Mouse (Mus musculus) heart, embryonic 12.5 days (tissue): Measurements from ENCODE around the gene Mon2. TPM values are rescaled to one million over a fixed set of nuclear protein-coding genes. Genes with fewer than 3 reads are reported as not detected.

Experiments
- ATAC-seq: fragments of 200-750 bp; cut with Nextera tagmentation; 2 replicates; pipeline ENCODE4 v1.8.0; 2017; ENCODE audit warnings: moderate TSS enrichment, moderate library complexity; ENCODE audit not compliant: insufficient number of reproducible peaks, low FRiP score
- H3K27ac ChIP-seq: fragments of 300-500 bp; sonication (generic); 2 replicates; pipeline ENCODE4 v1.5.1; 2016; ENCODE audit warnings: mild to moderate bottlenecking, moderate library complexity; ENCODE audit not compliant: poor library complexity, severe bottlenecking
- H3K27me3 ChIP-seq: fragments of 300-500 bp; sonication (generic); replicated peaks from 2 replicates; pipeline ENCODE4 v1.6.1; 2016; ENCODE audit warnings: mild to moderate bottlenecking, moderate library complexity
- H3K36me3 ChIP-seq: fragments of 300-500 bp; sonication (generic); 2 replicates; pipeline ENCODE4 v1.6.1; 2016; ENCODE audit warnings: mild to moderate bottlenecking, moderate library complexity
- H3K4me1 ChIP-seq: fragments of 300-500 bp; sonication (generic); replicated peaks from 2 replicates; pipeline ENCODE4 v1.6.1; 2016; ENCODE audit warnings: mild to moderate bottlenecking
- H3K4me2 ChIP-seq: fragments of 300-500 bp; sonication (generic); 2 replicates; pipeline ENCODE4 v1.6.1; 2016; ENCODE audit warnings: mild to moderate bottlenecking, moderate library complexity
- H3K4me3 ChIP-seq: fragments of 300-500 bp; sonication (generic); 2 replicates; pipeline ENCODE4 v1.5.1; 2016; ENCODE audit warnings: mild to moderate bottlenecking
- H3K9ac ChIP-seq: fragments of 300-500 bp; sonication (generic); 2 replicates; pipeline ENCODE4 v1.6.1; 2016; ENCODE audit warnings: mild to moderate bottlenecking, moderate library complexity
- H3K9me3 ChIP-seq: fragments of 300-500 bp; sonication (generic); replicated peaks from 2 replicates; pipeline ENCODE4 v1.6.1; 2016; ENCODE audit warnings: mild to moderate bottlenecking, moderate library complexity
- WGBS: fragments of 180-500 bp; shearing (Covaris S2); methylation state at CpG from one replicate; pipeline ENCODE4 v1.1.7; 2016; 5-methylcytosine and 5-hydroxymethylcytosine counted together
- polyA plus RNA-seq: library from polyadenylated mRNA; unstranded; fragments of >200 nt; fragmentation: Nextera tagmentation; extraction: Ambion mirVana; gene quantifications from 2 replicates; pipeline ENCODE4 v1.2.1, GENCODE M21; 2016

Mon2 gene
- polyA plus RNA-seq, 1 experiment from 2014 or later = 35.9 TPM

DNA sequence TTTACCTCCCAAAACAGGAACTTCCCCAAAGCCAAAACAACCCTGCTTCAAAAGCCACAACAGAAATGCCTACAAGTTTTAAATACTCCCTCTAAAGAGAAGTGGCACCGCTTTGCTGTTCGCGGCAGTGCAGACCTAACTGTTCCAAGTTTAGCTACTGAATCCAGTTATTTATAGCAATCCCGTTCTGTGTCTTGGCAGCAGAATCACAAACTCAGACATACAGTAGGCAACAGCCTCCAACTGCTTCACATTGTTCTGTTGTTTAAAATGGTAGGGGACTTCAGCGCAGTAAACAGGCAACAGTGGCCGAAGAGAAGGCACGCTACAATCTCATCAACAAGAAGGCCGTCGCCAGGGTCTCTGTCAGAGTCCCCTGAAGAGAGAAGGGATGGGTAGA, 85.3 kb downstream of the Mon2 start:
- Histone ChIP-seq H3K36me3 (peaks cover 30% of the 10 kb centered on the region), H3K27me3 (no peaks in the 10 kb centered on the region), H3K9me3 (0 out of 2 replicates have a peak, but pooled peaks cover 2% of the 10 kb centered on the region), H3K4me1 (peaks cover 43% of the 10 kb centered on the region), H3K4me2 (peak overlapping the region; percentile 54), H3K9ac (peak overlapping the region; percentile 37; the same call in 1 of the 2 replicates), H3K27ac (peak overlapping the region; percentile 97), H3K4me3 (no peak overlapping the region)
- 55% methylated on average over 9 of the region's 9 CpGs for WGBS
- ATAC-seq = no peak

DNA sequence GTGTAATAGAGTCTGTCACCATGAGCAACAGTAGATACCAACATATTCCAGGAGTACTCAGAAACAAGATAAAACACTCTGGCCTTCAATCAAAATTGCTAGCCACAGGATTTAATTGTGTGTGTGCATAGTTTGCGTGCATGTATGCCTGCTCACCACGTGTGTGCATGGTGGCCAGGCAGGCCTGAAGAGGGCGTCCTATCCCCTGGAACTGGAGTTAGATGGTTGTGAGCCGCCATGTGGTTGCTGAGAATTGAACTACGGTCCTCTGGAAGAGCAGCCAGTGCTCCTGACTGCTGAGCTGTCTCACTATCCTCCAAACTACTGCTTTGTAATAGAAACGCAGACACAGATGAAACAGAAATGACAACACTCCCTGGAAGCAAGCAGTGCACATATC, 85.7 kb downstream of the Mon2 start:
- peak overlapping the region; percentile 27 for H3K9ac ChIP-seq
- H3K36me3 ChIP-seq = peaks cover 26% of the 10 kb centered on the region
- no peaks in the 10 kb centered on the region for H3K27me3 ChIP-seq
- no peak for ATAC-seq
- peaks cover 43% of the 10 kb centered on the region for H3K4me1 ChIP-seq
- H3K4me3 ChIP-seq = peak overlapping the region; percentile 13; the same call in 1 of the 2 replicates
- WGBS = 77% methylated on average over 6 of the region's 6 CpGs
- H3K4me2 ChIP-seq = peak overlapping the region; percentile 54
- peak overlapping the region; percentile 97 for H3K27ac ChIP-seq
- no peaks in the 10 kb centered on the region for H3K9me3 ChIP-seq

DNA sequence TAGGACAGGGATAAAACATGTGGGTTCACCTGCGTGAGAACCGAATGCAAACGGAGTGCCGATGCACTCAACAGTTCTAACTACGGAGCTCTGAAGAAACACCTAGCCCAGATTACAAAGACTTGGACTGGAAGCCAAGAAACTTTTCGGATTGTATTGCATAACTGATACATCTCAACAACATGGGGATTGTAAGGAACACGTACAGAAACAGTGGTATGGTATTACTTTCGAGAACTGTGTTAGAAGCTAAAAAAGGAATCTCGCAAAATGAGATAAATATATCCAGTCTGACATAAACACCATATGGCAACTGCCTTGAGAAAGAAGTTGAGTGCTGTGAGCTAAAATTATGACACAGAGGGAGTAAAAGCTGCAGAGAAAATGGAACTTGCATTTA, 86.4 kb downstream of the Mon2 start:
- WGBS = 89% methylated on average over 9 of the region's 9 CpGs
- Histone ChIP-seq H3K4me1 (peaks cover 43% of the 10 kb centered on the region), H3K9me3 (no peaks in the 10 kb centered on the region), H3K36me3 (peaks cover 21% of the 10 kb centered on the region), H3K9ac (no peak overlapping the region), H3K4me2 (no peak overlapping the region), H3K27me3 (no peaks in the 10 kb centered on the region), H3K27ac (peak overlapping the region; percentile 51; the same call in 1 of the 2 replicates), H3K4me3 (no peak overlapping the region)
- ATAC-seq = no peak

DNA sequence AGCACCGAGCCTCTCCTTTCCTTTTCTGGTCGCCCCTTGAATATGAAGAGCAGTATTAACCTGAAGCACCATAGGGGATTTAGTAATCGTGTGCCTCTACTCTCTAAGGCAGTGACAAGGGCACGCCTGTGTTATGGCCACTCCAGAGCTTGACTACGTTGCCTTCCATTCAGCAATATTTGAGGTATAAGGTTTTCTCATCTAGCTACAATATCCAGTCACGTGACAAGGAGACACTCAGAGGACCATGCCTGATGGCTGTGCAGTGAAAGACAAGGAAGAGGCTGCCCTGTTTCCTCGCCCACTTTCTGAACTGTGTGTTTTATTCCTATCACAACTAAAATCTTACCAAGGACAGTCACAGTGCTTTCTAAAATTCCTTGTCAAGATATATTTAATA, 87.9 kb downstream of the Mon2 start:
- Histone ChIP-seq H3K27ac (peak overlapping the region; percentile 52), H3K9ac (no peak overlapping the region), H3K4me2 (peak overlapping the region; percentile 58), H3K9me3 (no peaks in the 10 kb centered on the region), H3K4me1 (peaks cover 50% of the 10 kb centered on the region), H3K36me3 (peaks cover 10% of the 10 kb centered on the region), H3K27me3 (no peaks in the 10 kb centered on the region), H3K4me3 (no peak overlapping the region)
- no peak for ATAC-seq
- 73% methylated on average over 7 of the region's 7 CpGs for WGBS

DNA sequence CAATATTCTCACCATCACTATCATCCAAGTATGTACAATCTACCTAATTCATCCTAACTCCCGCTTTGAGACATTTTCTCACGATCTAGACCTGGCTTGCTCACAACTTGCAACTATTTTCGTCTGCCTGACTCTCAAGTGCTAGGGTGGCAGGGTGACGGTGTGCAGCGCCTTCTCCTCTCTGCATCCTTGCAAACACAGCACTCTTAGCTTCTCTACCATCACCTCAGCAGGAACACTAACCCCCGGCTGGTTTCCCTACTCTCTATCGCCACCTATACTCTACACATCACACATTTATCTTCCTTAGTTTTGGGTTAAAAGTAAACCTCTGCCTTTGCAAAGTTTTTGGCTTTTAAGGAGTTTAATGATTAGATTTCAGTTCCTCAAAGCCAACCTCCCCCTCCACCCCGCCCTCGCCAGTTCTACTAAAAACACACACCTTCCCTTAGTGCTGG, 88.6 kb downstream of the Mon2 start:
- Histone ChIP-seq H3K4me3 (no peak overlapping the region), H3K36me3 (peaks cover 7% of the 10 kb centered on the region), H3K9me3 (no peaks in the 10 kb centered on the region), H3K27ac (peak overlapping the region; percentile 52), H3K4me2 (peak overlapping the region; percentile 58), H3K9ac (0 out of 2 replicates have a peak overlapping the region, but pooled peaks have one; percentile 38), H3K4me1 (peaks cover 56% of the 10 kb centered on the region), H3K27me3 (no peaks in the 10 kb centered on the region)
- WGBS = 6% methylated on average over 9 of the region's 9 CpGs
- no peak for ATAC-seq

DNA sequence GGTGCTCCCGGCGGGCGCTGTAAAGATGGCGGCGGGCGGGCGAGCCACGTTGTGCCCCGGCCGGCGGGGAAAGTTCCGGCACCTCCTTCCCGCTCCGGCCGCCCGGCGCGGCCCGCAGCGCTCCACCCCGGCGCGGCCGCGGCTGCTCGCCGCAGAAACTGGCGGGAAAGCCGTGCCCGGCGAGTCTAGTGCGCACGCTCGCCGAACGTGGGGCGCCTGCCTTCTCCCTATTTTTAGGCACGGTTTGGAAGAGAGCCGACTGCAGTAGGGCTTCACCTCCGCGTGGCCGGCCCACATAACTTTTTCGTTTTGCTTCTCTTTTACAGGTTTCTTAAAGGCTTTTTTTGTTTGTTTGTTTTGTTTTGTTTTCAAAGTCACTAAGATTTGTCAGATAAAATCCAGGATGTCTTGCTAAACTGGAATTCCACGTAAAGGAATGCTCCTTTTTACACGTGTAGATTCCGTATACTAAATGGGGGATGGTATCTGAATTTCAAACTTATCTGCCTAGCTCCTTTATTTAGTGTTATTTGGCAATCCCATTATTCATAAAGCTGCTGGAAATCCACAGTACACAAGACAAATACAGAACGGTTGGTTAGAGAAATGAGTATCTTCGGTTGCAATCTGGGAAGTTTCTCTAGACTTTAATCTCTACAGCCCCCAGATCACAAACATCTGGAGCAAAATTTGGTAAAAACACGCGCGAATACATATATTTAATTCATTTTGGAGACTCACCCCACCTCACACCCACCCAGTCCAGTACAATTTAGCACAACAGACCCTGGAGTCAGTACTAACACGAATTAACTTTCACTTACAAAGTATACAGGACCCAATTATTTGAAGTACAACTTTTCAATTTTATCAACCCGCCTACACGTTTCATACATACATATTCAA, 89.7 kb downstream of the Mon2 start:
- H3K9me3 ChIP-seq = no peaks in the 10 kb centered on the region
- H3K27me3 ChIP-seq = no peaks in the 10 kb centered on the region
- WGBS = 10% methylated on average over 49 of the region's 54 CpGs
- peaks cover 51% of the 10 kb centered on the region for H3K4me1 ChIP-seq
- H3K27ac ChIP-seq = peak overlapping the region; percentile 100
- ATAC-seq = peak; percentile 81
- H3K36me3 ChIP-seq = peaks cover 9% of the 10 kb centered on the region
- peak overlapping the region; percentile 100 for H3K9ac ChIP-seq
- H3K4me2 ChIP-seq = peak overlapping the region; percentile 71
- peak overlapping the region; percentile 100 for H3K4me3 ChIP-seq

DNA sequence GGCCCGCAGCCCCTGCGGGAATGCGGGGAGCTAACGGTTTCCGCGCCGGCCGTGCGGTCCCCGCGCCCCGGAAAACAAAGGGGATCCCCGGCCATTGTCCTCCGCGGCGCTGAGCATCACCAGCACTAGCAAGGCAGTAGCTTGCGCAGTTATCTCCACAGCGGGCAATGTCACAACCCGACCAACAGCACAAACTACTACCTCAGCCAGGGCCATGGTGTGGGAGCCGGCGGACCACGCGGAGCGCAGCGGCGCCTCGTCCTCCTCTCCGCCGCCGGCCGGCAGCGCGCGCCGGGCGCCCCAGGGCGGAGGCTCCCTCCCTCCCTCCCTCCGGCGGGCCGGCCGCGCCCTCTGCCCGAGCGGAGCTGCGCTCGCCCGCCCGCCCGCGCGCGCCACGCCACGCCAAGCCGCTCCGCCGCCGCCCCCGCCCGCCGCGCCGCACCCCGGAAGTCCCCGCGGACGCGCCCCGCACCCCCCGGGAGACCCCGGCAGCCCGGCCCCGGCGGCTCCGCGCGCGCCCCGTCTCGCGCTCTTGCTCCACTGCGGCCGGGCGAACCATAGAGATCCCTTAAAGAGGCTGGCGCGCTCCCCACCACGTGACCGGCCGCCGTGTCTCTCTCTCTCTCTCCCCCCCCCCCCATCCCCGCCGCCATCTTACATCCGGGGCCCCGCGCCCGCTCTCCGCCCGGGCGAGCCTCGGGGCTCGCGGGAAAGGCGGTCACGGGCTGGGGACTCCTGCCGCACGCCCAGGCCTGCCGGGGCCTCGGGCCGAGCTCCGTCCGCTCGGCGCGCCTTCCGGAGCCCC, 90.6 kb downstream of the Mon2 start:
- 1% methylated on average over 82 of the region's 115 CpGs for WGBS
- Histone ChIP-seq H3K4me2 (peak overlapping the region; percentile 71), H3K27me3 (no peaks in the 10 kb centered on the region), H3K4me1 (peaks cover 44% of the 10 kb centered on the region), H3K9me3 (no peaks in the 10 kb centered on the region), H3K9ac (peak overlapping the region; percentile 100), H3K36me3 (peaks cover 15% of the 10 kb centered on the region), H3K4me3 (peak overlapping the region; percentile 100), H3K27ac (peak overlapping the region; percentile 100)
- ATAC-seq = peak; percentile 90

DNA sequence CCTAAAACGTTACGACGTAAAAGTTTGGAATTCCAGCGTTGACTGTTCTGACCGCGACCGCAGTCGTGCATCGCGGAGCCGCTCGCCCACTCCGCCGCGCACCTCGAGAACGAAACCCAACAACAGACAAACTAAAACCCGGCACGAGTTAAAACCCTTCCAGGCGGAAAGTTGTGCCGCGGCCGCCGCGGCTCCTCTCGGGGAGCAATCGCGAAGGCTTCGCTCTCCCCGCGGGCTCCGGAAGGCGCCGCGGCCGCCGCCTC, 91.1 kb downstream of the Mon2 start:
- Histone ChIP-seq H3K9ac (peak overlapping the region; percentile 100), H3K4me2 (peak overlapping the region; percentile 71), H3K27ac (peak overlapping the region; percentile 100), H3K4me3 (peak overlapping the region; percentile 100), H3K27me3 (no peaks in the 10 kb centered on the region), H3K9me3 (peaks cover under 1% of the 10 kb centered on the region; the same call in 1 of the 2 replicates), H3K36me3 (peaks cover 18% of the 10 kb centered on the region), H3K4me1 (peaks cover 42% of the 10 kb centered on the region)
- ATAC-seq = peak; percentile 0; the same call in 1 of the 2 replicates
- WGBS = under 1% methylated on average over 37 of the region's 37 CpGs

DNA sequence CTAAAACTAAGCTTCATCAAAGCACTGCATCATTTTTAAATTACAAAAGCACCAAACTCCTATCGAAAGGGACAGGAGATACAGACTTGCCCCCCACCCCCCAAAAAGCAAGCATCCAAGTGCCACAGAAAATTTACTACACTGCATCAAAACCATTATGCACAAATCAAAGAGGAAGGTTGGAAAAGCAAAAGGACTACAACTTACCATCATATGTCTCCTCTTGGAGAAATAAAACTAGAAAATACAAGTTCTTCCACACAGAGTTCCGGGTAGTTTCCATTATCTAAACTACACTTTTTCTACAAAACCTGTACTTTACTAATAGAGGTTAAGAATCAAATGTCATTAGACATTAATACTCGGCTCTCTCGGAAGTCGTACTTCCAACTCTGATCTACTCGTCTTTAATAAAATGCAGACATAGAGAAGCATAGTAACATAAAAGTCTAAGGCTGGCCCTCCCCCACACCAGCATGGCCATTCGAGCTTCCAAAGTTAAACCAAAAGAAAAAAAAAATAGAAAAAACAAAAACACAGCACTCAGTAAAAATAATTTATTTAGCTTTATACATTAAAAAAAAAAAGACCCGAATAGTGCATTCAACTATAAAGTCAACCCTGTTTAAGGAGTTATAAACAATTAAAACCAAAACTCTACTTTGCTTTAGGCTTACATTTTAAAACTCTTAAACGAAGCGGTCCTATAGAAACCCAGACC, 91.6 kb downstream of the Mon2 start:
- ATAC-seq = no peak
- H3K9ac ChIP-seq = peak overlapping the region; percentile 100
- peaks cover 3% of the 10 kb centered on the region; the same call in 1 of the 2 replicates for H3K9me3 ChIP-seq
- 3% methylated on average over 10 of the region's 10 CpGs for WGBS
- peak overlapping the region; percentile 100 for H3K27ac ChIP-seq
- H3K27me3 ChIP-seq = no peaks in the 10 kb centered on the region
- peak overlapping the region; percentile 79 for H3K4me2 ChIP-seq
- H3K4me3 ChIP-seq = peak overlapping the region; percentile 100
- H3K4me1 ChIP-seq = peaks cover 38% of the 10 kb centered on the region
- H3K36me3 ChIP-seq = peaks cover 22% of the 10 kb centered on the region

DNA sequence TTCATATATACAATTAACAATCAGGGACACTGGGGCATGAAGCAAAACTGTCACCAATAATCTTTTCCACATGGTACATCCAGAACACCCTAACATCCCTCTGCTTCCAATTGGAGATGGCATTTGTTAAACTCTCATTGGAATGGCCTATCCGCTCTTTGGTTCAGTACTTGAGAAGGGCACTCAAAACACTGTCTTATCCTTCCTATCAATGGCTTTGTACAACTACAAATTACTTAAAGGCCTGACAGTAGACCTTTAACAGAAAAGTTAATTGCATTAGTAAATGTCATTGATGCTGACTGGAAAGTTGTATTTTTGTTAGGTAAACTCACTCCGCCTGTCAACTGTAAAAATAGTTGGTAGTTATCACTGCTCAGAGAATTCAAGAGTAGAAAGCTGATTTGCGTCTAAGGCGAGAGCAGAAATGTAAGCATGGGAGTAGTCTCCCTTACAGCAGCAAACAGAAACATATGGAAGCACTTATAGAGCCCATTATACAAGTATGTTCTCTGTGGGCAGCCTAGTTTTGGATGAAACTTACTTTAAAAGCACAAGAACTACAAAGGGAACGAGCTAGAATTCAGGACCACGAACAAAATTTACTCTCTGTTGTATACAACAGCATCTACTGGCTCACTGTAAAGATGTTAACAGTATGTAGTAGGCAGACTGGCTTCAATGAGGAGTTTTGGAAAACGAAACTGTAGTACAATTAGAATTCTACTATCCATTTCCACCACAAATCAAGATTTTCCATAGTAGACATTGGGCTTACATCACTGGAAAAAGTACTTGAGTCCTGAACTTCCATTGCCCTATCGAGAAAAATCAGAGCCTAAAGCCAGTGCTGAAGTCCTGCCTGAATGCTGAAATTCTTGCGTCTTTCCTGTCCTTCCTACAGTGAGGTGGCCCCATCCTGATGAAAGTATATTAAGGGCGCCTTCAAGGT, 92.5 kb downstream of the Mon2 start:
- Histone ChIP-seq H3K4me1 (peaks cover 32% of the 10 kb centered on the region), H3K4me2 (peak overlapping the region; percentile 79), H3K36me3 (peaks cover 28% of the 10 kb centered on the region), H3K9me3 (peaks cover 3% of the 10 kb centered on the region; the same call in 1 of the 2 replicates), H3K9ac (peak overlapping the region; percentile 78), H3K4me3 (peak overlapping the region; percentile 100), H3K27ac (peak overlapping the region; percentile 82), H3K27me3 (no peaks in the 10 kb centered on the region)
- ATAC-seq = no peak
- WGBS = 33% methylated on average over 10 of the region's 10 CpGs
